Mouse (Mus musculus): ENCODE data around the gene Gdf9.
"Not testable (repeated sequence)": the region's sequence is repeated elsewhere in the genome, so short reads cannot be mapped to it uniquely, and the experiment has no call there.

Gdf9 gene

GRCm38 (mm10) chr11:53430670-53431346 is at the start of gene Gdf9, which contains the start of gene Uqcrq:
TSS of gene Gdf9 (plus strand) at chr11:53431023.
TSS of gene Uqcrq (minus strand) at chr11:53430831.
- DNase-seq (ENCODE audit: low read depth, low spot score) = peak; percentile 99

GRCm38 (mm10) chr11:53383758-53384428 is 46.9 kb upstream of the Gdf9 start:
- DNase-seq (ENCODE audit: low read depth, low spot score) = no peak

GRCm38 (mm10) chr11:53393856-53394255 is 37.0 kb upstream of the Gdf9 start:
- DNase-seq (ENCODE audit: low read depth, low spot score) = no peak

GRCm38 (mm10) chr11:53403638-53404037 is 27.2 kb upstream of the Gdf9 start:
- no peak for DNase-seq (ENCODE audit: low read depth, low spot score)

- peak; percentile 29 for DNase-seq (ENCODE audit: low read depth, low spot score)
Observed at GRCm38 (mm10) chr11:53411738-53412137, 19.1 kb upstream of the Gdf9 start.

GRCm38 (mm10) chr11:53413871-53414270 is 17.0 kb upstream of the Gdf9 start:
- no peak for DNase-seq (ENCODE audit: low read depth, low spot score)

- DNase-seq (ENCODE audit: low read depth, low spot score) = no peak
Observed at GRCm38 (mm10) chr11:53418048-53418447, 12.8 kb upstream of the Gdf9 start.

- DNase-seq (ENCODE audit: low read depth, low spot score) = no peak
Observed at GRCm38 (mm10) chr11:53423036-53423435, 7.8 kb upstream of the Gdf9 start, which contains the start of gene Leap2. TSS of gene Leap2 (minus strand) at chr11:53423170.

GRCm38 (mm10) chr11:53424826-53425225 is 6.0 kb upstream of the Gdf9 start:
- DNase-seq (ENCODE audit: low read depth, low spot score) = no peak

- no peak for DNase-seq (ENCODE audit: low read depth, low spot score)
Observed at GRCm38 (mm10) chr11:53425251-53425650, 5.6 kb upstream of the Gdf9 start.

- DNase-seq (ENCODE audit: low read depth, low spot score) = no peak
Observed at GRCm38 (mm10) chr11:53425711-53426255, 5.0 kb upstream of the Gdf9 start.

GRCm38 (mm10) chr11:53426914-53427313 is 3.9 kb upstream of the Gdf9 start:
- not testable (repeated sequence) for DNase-seq (ENCODE audit: low read depth, low spot score)

GRCm38 (mm10) chr11:53427993-53428715 is 2.7 kb upstream of the Gdf9 start:
- DNase-seq (ENCODE audit: low read depth, low spot score) = no peak

GRCm38 (mm10) chr11:53428716-53429057 is 2.1 kb upstream of the Gdf9 start:
- no peak for DNase-seq (ENCODE audit: low read depth, low spot score)

GRCm38 (mm10) chr11:53429182-53429581 is 1.6 kb upstream of the Gdf9 start:
- no peak for DNase-seq (ENCODE audit: low read depth, low spot score)

- no peak for DNase-seq (ENCODE audit: low read depth, low spot score)
Observed at GRCm38 (mm10) chr11:53430300-53430669, 538 bp upstream of the Gdf9 start.

- DNase-seq (ENCODE audit: low read depth, low spot score) = no peak
Observed at GRCm38 (mm10) chr11:53431347-53432056, 679 bp downstream of the Gdf9 start.

- DNase-seq (ENCODE audit: low read depth, low spot score) = no peak
Observed at GRCm38 (mm10) chr11:53433057-53433456, 2.2 kb downstream of the Gdf9 start.

GRCm38 (mm10) chr11:53435504-53435903 is 4.7 kb downstream of the Gdf9 start:
- no peak for DNase-seq (ENCODE audit: low read depth, low spot score)

GRCm38 (mm10) chr11:53436338-53436737 is 5.5 kb downstream of the Gdf9 start:
- no peak for DNase-seq (ENCODE audit: low read depth, low spot score)

GRCm38 (mm10) chr11:53441921-53442320 is 11.1 kb downstream of the Gdf9 start:
- no peak for DNase-seq (ENCODE audit: low read depth, low spot score)

- DNase-seq (ENCODE audit: low read depth, low spot score) = no peak
Observed at GRCm38 (mm10) chr11:53443861-53444260, 13.0 kb downstream of the Gdf9 start.

All from forelimb bud, embryonic 11.5 days (tissue).